Mouse (Mus musculus) hindlimb bud, embryonic 11.5 days (tissue): ENCODE measurements at regions not wholly inside any gene's neighbourhood (a gene's known extent, or its start where the extent isn't known, plus 50 kb on each side); places are given as distances from the start of the nearest gene placed in this dataset.
"Not testable (repeated sequence)": the region's sequence is repeated elsewhere in the genome, so short reads cannot be mapped to it uniquely, and the experiment has no call there.

Source experiments
- DNase-seq: peaks from one replicate; pipeline ENCODE4 v3.0.0-alpha.2; 2012; ENCODE audit warnings: low read depth, low spot score; ENCODE audit errors: extremely low spot score

DNA sequence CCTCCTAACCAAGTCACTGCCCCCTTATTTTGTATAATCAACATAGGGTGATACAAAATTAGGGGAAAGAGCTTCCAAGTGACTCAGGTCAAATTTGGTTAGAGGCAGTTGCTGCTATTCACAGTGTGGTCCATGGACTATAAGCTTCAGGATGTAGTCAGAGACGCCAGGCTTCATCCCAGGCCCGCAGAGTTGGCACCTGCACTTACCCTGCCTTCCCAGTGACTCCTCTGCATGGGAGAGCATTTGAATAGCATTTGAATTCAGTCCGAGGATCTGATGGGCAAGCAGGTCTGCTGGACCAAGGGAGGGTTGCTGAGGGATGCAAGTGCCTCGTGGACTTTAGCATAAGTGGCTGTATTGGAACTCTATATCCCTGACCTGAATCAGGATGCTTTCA, 181.8 kb downstream of the 1810013L24Rik start:
- DNase-seq = no peak

DNA sequence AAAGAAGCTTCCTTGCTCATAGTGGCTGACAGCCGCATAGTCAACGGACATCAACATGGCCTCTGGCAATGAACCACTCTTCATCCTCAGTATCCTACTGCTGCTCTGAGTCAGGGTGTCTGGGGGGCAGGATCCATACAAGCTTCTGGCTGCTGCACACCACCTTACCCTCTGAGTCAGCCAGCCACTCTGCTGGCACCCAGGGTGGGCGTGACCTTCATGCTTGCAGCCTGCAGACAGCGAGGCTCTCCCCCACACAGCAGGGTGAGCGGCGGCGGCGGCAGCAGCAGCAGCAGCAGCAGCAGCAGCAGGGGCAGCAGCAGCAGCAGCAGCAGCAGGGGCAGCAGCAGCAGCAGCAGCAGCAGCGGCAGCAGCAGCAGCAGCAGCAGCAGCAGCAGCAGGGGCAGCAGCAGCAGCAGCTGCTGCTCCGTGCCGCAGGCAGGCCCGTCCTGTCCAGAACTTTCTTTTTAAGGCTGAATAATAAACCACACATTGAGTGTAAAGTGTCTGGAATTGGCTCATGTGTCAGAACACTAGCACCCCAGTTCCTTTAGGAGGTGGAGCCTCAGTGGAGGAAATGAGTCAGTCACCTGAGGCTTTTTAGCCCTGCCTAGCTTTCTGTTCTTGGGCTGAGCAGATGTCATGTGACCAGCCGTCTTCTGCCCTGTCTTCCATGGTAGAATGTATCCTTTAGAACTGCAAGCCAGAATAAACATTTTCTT, 186.3 kb downstream of the 1810013L24Rik start:
- DNase-seq = no peak

DNA sequence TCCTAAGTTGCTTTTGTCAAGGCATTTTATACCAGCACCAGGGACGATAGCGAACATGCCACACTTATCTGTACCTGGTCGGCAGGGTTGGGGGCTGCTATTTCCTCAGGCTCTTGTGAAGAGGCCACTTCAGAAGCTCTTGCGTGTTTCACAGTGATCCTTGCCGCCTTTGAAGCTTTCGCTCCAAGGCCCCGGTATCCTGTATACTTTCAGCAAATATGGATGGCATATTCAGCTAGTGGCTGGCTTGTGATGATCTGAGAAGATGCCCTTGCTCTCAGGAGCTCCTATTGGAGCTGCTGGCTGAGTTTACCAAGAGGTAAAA, 186.8 kb downstream of the 1810013L24Rik start:
- no peak for DNase-seq

DNA sequence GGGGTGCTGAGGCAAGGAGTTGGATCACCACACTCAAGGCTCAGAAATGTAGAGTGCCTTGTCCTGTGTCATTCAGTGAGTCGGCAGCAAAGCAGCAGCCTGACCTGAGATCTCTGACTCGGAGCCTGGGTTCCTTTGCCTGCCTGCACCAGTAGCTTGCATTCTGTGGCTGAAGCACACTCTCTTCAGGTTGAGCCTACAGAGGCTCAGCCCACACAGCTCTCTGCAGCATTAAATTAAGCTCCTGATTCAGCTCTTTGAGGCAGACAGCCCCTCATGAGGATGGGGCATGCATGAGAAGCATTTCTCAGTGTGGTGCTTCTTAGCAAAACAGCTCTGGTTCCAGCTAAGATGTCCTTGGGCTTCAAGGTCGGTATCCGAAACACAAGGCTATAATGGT, 200.8 kb downstream of the 1810013L24Rik start:
- DNase-seq = no peak

DNA sequence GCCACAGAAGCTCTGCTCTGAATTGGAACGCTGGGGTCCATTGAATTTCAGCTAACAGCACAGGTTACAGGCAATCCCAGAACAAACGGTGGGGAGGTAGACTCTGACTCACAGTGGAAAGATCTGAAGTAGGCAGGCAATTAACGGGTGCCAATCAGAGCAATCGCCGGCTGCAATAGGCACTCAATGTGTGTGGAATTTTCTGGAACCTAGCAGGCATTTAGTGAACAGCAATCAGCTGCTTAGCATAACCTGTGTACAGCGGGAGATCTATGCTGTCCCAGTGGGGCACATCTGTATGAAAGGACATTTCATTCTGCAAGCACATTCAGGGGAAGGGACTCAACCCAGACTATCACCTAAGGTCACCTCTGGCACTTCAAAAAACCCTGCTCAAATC, 213.4 kb downstream of the 1810013L24Rik start:
- no peak for DNase-seq

DNA sequence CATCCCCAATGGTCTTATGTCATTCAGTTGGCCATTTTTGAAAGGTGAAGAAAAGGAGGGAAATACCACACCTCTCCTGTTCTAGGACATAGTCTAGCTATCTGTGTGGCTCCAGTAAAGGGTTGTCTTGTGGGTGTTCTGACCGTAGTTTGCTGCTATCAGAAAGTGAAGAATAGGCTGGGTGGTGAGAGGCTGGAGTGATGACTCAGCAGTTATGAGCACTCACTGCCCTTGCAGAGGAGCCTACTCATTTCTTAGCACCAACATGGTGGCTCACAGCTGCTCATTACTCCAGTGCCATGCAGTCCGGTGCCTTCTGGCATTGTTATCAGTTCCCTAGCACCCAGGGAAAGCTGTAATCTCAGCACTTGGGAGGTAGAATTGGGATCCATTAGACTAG, 217.0 kb downstream of the 1810013L24Rik start:
- no peak for DNase-seq

DNA sequence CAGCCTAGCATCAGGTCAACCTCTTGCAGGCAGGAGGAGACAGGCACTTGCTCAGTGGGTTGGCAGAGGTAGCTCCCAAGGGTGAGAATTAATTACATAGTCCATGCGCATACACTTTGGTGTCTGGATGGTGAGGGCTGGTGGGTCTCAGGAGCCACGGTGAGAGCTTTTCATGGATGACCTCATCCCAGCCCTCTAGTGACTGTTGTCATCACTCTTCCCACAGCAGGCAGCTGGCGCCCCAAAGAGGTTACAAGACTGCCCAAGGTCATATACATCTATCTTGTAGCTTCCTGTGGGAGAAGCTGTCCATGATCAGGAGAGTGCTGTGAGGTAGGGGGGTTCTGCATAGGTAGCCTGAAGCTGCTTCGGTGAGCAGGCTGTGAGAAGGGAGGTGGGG, 224.5 kb downstream of the 1810013L24Rik start:
- no peak for DNase-seq

DNA sequence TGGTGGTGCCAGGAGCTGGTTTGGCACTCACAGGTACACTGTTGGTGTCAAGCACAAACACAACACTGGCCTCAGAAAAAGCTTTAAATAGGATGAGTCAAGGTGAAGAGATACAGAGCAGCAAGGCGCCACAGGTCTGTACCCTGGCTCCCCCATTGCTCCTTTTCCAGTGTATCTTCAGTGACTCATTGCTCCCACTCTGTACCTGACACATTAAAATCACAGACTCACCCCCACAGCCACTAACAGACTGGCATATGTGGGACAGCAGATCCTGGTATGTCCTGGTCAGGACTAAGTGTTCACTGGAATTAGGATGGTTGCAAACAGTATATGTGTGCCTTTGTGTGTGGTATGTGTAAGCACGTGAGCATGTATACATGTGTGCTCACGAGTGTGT, 226.5 kb downstream of the 1810013L24Rik start:
- no peak for DNase-seq

DNA sequence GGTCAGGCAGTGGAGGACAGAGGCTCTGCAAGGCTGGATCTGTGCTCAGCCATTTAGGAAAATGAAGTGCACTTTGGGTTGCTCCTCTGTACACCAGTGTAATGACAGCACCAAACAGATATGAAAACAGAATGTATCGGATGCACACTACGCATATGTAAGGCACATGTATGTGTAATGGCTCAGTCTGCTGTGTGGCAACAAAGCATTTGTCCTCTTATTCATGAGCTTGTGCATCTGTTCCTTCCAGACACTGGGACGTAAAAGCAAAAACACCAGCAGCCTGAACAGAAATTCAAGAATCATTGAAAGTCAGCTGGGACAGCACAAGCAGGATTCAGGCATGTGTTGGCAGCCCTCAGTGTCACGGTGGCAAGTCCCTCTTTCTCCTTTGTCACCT, 241.6 kb downstream of the 1810013L24Rik start:
- no peak for DNase-seq

DNA sequence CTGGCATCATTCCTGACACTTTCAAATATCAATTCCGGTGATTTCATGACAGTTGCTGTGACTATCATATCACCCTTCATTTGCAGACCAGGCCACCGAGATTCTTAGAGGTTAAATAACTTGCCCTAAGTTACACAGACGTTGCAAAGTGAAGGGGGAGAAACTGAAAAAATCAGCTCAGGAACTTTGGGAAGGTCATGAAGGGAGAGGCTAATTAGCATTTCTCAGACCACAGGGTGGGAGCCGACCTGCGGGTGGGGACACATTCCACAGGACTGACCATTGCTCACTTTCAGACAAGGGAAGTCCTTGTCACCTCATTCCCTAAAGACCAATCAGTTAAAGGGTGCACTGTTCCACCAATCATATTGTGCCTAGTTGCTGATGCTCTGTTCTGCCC, 242.1 kb downstream of the 1810013L24Rik start:
- not testable (repeated sequence) for DNase-seq

DNA sequence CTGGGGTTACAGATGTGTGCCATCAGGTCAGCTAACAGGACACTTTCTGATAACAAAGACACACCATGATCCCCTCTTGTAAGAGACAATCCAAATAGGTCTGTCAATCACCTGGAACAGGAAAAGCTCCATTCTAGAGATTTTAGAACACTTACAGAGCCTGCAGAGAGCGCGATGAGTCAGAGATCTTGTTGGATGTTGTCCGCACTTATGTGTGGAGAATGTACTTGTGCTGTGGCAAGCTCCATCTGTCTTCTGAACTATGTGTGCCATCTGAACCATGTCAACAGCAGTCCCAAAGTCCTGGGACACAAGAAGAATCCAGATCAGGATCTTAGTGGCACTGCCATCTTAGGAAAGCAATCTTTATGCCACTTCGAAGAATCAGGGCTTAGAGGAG, 244.4 kb downstream of the 1810013L24Rik start:
- no peak for DNase-seq

DNA sequence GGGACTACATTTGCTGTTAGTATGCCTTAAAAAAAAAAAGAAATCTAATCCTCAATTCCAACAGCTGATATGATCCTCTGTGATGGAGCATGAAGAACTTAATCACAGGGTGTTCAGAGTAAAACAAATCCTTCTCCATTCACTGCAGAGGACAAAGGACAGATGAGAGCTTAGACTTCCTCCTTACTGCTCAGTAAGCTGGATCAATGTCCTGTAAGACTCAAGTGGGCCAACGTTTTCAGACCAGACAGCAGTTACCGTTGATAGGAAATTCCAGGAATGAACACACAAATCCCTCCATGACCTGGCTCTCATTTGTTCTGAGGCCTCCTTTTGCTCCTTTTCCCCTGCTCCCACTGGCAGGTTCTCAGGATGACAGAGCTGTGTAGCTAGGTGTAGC, 247.6 kb downstream of the 1810013L24Rik start:
- DNase-seq = no peak

DNA sequence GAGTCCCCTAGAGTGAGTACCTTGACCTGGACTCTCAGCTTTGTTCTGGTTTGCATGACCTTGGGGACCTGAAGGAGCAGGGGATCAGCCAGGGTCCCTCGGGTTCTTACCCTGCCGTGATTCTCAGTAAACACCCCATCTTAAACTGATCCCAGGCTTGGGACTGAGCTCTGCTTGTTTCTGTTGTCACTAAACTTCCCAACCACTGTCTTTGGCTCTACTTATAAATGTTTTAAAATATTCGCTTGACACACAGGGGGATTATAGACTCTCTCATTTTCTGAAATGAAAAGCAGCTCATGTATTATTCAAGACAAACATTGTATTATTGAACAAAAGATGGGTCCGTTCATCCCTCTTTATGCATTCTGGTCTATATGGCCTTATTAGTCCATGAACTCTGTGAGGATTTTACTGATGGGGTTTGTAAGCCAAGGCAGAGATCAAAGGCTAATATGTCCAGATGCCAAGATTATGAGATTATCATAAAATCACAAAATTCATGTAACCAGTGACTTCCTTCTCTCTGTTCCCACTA, 248.6 kb downstream of the 1810013L24Rik start:
- DNase-seq = no peak

DNA sequence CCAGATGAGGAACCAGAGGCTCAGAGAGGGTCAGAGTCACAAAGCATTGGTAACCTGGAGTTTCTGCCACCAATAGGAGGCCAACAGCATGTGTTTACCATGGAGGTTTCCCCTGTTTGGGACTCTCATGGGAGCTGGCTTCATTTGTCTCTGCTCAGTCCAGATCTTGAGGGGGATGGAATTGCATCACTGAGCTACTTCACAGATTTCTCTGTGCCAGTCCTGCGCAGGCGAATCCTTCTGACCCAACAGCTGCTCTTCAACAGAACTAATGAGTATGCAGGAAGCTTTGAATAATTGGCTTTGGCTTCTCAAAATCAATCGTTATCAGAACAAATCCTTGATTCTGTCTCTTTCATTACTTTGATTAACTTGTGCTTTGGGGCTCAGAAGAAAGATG, 253.1 kb downstream of the 1810013L24Rik start:
- DNase-seq = no peak

DNA sequence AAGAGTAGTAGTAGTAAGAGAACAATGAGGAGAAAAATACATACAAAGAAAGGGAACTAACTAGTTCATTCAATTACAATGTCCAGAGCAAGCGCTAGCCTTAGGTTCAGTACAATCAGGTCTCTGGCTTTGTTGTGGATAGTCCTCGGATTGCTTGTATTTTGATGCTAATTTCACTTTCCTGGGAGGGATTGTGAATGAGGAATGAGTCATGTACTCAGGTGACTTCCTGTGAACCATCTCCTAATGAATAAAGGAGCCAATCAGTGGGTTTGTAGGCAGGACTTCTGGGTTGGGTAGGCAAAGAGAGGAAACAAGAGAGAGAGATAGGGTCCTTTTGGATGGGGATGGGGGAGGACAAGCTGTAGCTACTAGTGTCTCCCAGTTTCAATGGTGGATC, 253.8 kb downstream of the 1810013L24Rik start:
- DNase-seq = no peak

DNA sequence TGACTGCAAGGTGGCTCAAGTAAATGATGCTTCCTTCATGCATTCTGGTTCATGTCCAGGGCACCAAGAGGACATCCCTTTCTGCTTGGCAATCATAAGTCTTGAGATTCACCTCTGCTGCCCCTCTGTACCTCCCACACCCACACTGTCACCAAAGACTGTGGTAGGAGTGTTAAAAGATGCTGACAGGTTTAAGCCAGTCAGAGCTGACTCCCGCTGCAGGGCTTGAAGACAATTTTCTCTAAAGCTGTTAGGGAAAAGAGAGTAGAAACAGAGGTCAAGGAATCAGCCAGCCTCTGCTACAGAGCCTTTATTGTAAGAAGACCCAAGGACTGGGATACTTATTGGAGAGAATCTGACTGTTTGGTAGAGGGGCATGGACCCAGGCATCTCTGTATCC, 254.7 kb downstream of the 1810013L24Rik start:
- DNase-seq = no peak

DNA sequence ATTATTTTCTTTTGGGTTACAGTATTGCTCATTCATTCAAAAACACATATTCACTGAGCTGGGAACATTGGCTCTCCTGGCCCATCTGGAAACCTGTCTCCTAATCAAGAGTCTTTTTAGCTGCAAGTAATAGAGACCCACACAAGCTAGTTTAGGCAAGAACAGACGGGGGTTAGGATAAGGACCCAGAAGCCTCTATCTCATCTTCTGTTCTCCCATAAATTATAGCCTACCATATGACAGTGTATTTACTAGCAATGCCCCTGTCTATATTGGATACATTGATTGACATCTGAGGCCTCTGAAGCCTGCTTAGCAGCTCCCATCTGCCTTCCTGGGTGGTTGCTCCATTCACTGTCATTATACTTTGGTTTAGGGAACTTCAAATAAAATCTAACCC, 255.2 kb downstream of the 1810013L24Rik start:
- no peak for DNase-seq

DNA sequence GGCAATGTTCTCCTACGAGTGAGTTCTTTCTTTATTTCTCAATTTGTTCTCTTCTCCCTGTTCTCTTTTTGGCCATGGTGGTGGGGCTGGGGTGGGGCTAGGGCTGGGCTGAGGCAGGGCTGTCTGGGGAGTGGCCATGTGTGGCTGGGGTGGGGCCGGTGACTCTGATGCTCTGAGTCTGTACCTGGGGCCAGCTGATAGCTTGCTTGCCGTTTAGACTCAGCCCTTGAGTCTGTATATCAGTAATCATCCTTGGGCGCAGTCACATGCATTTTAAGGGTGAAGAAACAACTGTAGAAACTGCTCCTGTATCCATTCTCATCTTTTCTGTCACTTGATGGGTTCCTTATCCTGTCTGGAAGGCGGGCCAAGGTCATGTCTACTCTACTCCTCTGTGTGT, 256.1 kb downstream of the 1810013L24Rik start:
- DNase-seq = no peak

DNA sequence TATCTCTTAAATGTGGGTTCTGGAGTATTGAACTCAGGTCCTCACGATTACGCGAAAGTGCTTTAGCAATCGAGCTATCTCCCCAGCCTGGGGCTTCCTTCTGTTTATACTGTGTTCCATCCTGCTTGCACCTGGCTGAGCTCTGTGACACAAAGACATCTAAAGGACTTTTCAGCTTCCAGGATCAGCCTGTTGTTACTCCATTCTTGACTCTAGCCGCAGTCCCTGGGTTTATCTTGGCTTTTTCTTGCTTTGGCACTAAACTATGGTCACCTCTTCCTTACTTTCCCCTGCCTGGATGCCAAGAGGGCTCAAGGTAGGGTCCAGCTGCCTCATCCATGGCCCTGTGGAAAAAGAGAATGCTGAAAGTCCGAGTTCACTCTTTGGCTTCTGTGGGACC, 261.9 kb downstream of the 1810013L24Rik start:
- DNase-seq = no peak

DNA sequence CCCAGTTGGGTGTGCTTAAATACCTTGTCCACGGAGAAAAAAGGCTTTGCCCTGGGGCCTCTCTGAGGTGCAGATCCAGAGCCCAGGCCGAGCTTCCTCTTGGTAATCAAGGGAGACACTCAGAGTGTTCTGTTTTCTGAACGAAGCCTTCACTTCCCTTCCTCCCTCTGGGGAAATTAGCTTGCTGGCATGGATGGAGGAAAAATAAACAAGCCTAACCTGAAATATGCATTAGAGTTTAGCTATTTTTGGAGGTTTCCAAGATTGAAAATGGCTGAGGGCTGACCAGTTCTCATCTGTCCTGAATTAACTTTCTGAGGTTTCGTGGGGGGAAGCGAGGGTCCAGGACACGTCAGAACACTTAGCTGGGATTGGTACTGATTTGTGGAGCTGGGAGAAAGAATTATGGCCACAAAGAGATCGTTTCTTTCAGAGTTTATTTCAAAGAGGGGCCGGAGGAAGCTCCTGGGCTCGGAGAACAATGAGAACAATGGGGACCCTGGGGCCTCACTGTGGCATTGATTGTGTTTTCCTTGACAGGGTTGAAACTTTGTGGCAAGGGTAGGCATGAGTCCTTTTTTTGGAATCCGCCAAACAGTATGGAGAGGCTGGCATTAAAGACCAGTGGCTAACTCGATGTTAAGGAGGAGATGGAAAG, 262.4 kb downstream of the 1810013L24Rik start:
- no peak for DNase-seq

DNA sequence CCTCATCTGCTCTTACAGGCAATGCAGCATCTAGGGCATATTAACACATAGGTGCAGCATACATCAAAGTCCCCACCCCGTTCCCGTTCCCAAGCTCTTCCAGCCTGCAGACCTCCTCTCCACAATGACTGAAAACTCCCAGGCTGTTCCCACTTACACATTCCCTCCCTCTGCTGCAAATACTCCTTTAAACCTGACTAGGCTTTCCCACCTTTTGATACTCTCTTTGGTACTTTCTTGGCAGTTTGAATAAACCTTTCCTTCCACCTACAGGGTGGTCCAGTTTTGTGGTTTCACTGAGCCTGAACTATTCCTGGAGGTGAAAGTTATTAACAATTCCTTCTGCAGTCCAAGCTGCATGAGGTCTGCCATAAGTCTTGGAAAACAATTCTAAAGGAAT, 263.7 kb downstream of the 1810013L24Rik start:
- no peak for DNase-seq

DNA sequence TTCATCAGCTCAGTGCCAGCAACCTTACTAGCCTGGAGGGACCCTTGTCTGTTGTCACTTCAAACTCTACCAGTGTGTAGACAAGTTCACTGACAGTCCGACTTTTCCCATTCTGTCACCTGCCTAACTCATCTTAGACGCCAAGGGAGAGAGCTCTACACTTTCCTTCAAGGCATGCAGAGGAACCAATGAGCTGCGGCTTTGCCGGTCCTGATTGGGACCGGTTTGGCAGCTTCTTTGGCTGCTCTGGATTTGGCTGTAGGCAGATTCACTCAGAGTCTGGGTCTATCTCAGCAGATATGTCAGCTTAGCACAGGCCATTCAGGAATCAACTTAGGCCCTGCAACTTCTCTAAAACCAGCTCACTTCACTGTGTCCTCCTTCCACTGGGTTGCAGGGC, 264.3 kb downstream of the 1810013L24Rik start:
- DNase-seq = no peak

DNA sequence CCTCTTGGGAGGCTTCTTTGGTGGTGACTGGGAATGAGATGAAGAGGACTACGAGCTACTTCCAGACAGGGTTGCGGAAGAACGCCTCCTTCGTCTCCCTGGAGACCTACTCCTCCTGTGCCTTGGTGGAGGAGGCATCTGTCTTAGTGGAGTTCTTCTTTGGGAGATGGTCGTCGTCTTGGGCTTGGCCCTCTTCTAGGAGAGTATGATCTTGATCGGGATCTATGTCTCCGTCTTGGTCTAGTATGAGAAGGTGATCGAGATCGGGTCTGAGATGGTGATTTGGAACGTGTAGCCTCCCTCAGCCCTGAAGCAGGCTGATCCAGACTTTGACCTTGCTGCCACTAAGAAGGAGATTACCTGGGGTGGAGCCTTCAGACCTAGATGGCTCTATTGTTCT, 276.3 kb downstream of the 1810013L24Rik start:
- DNase-seq = no peak
